Mouse (Mus musculus) C2C12 (cell line): ENCODE measurements at regions not wholly inside any gene's neighbourhood (a gene's known extent, or its start where the extent isn't known, plus 50 kb on each side); places are given as distances from the start of the nearest gene placed in this dataset.

Experiments
- H3K27me3 ChIP-seq: one replicate; pipeline ENCODE4 v1.6.1; 2011; ENCODE audit not compliant: control insufficient read depth, insufficient read depth, insufficient read length
- H3K36me3 ChIP-seq: one replicate; pipeline ENCODE4 v1.6.1; 2011; ENCODE audit not compliant: control insufficient read depth, insufficient read depth
- H3K4me3 ChIP-seq: one replicate; pipeline ENCODE4 v1.5.1; 2011; ENCODE audit warnings: mild to moderate bottlenecking, control low read depth; ENCODE audit not compliant: poor library complexity, insufficient read depth, severe bottlenecking
- H3K79me2 ChIP-seq: one replicate; pipeline ENCODE4 v1.6.1; 2011; ENCODE audit not compliant: control insufficient read depth, insufficient read depth
- H3K79me3 ChIP-seq: one replicate; pipeline ENCODE4 v1.6.1; 2011; ENCODE audit warnings: low read depth, control low read depth
- H3ac ChIP-seq: one replicate; pipeline ENCODE3; 2011; ENCODE audit warnings: low read depth; ENCODE audit not compliant: control insufficient read depth, insufficient read length
- CEBPB ChIP-seq: IDR thresholded peaks from one replicate; pipeline ENCODE4 v1.6.1; 2011; ENCODE audit warnings: low read depth, mild to moderate bottlenecking, control low read depth, moderate library complexity
- CTCF ChIP-seq: IDR thresholded peaks from one replicate; pipeline ENCODE4 v1.5.1; 2011; ENCODE audit not compliant: control insufficient read depth, insufficient read depth, insufficient read length
- FOSL1 ChIP-seq: IDR thresholded peaks from one replicate; pipeline ENCODE4 v1.8.0; 2011; ENCODE audit warnings: mild to moderate bottlenecking, low read length; ENCODE audit not compliant: poor library complexity, insufficient read depth, severe bottlenecking
- MAX ChIP-seq: IDR thresholded peaks from one replicate; pipeline ENCODE4 v1.6.1; 2011; ENCODE audit warnings: mild to moderate bottlenecking, control low read depth
- MYOD1 ChIP-seq: IDR thresholded peaks from one replicate; pipeline ENCODE4 v1.6.1; 2011; ENCODE audit warnings: low read depth; ENCODE audit not compliant: control insufficient read depth, insufficient read length
- MYOG ChIP-seq: IDR thresholded peaks from one replicate; pipeline ENCODE4 v1.6.1; 2011; ENCODE audit not compliant: control insufficient read depth, insufficient read length; ENCODE audit errors: extremely low read depth
- USF1 ChIP-seq: IDR thresholded peaks from one replicate; pipeline ENCODE4 v1.6.1; 2011; ENCODE audit warnings: low read depth, mild to moderate bottlenecking, control low read depth, moderate library complexity

GRCm38 (mm10) chr8:89914076-89914475 is 434.1 kb downstream of the Tox3 start:
- Histone ChIP-seq H3K79me2 (no peaks in the 10 kb centered on the region), H3K36me3 (no peaks in the 10 kb centered on the region), H3ac (no peak overlapping the region), H3K79me3 (no peaks in the 10 kb centered on the region), H3K27me3 (no peaks in the 10 kb centered on the region), H3K4me3 (no peak overlapping the region)
- TF ChIP-seq MYOD1 (no peak), FOSL1 (no peak), MAX (no peak), CTCF (no peak), CEBPB (no peak), USF1 (no peak), MYOG (no peak)

GRCm38 (mm10) chr8:89906200-89906599 is 441.9 kb downstream of the Tox3 start:
- H3K79me2 ChIP-seq, result no peaks in the 10 kb centered on the region
- H3K79me3 ChIP-seq, result no peaks in the 10 kb centered on the region
- H3K27me3 ChIP-seq, result no peaks in the 10 kb centered on the region
- H3ac ChIP-seq, result no peak overlapping the region
- H3K36me3 ChIP-seq, result no peaks in the 10 kb centered on the region
- TF ChIP-seq MAX (no peak), MYOD1 (no peak), CEBPB (no peak), USF1 (no peak), CTCF (no peak), FOSL1 (no peak), MYOG (no peak)
- H3K4me3 ChIP-seq, result no peak overlapping the region

- Histone ChIP-seq H3K27me3 (no peaks in the 10 kb centered on the region), H3K79me3 (no peaks in the 10 kb centered on the region), H3K36me3 (no peaks in the 10 kb centered on the region), H3K4me3 (no peak overlapping the region), H3K79me2 (no peaks in the 10 kb centered on the region), H3ac (no peak overlapping the region)
- no peak for TF ChIP-seq USF1
- no peak for TF ChIP-seq CTCF
- TF ChIP-seq FOSL1, result no peak
- no peak for TF ChIP-seq MAX
- TF ChIP-seq CEBPB, result no peak
These were observed 442.6 kb downstream of the Tox3 start for GRCm38 (mm10) chr8:89905588-89905987.

GRCm38 (mm10) chr8:89903346-89903745 is 444.8 kb downstream of the Tox3 start:
- no peak for TF ChIP-seq CEBPB
- no peak for TF ChIP-seq USF1
- TF ChIP-seq FOSL1, result no peak
- TF ChIP-seq MAX, result no peak
- TF ChIP-seq CTCF, result no peak
- TF ChIP-seq MYOG, result no peak
- TF ChIP-seq MYOD1, result no peak
- no peaks in the 10 kb centered on the region for H3K79me2 ChIP-seq
- no peaks in the 10 kb centered on the region for H3K79me3 ChIP-seq
- H3K4me3 ChIP-seq, result no peak overlapping the region
- H3ac ChIP-seq, result no peak overlapping the region
- H3K36me3 ChIP-seq, result no peaks in the 10 kb centered on the region
- no peaks in the 10 kb centered on the region for H3K27me3 ChIP-seq

GRCm38 (mm10) chr8:89872768-89873167 is 475.4 kb downstream of the Tox3 start:
- no peak overlapping the region for H3ac ChIP-seq
- TF ChIP-seq CTCF (no peak), FOSL1 (no peak), MAX (no peak), MYOG (no peak), USF1 (no peak), MYOD1 (no peak), CEBPB (no peak)
- no peaks in the 10 kb centered on the region for H3K79me2 ChIP-seq
- H3K79me3 ChIP-seq, result no peaks in the 10 kb centered on the region
- no peaks in the 10 kb centered on the region for H3K27me3 ChIP-seq
- H3K4me3 ChIP-seq, result no peak overlapping the region
- no peaks in the 10 kb centered on the region for H3K36me3 ChIP-seq

GRCm38 (mm10) chr8:89871966-89872365 is 476.2 kb downstream of the Tox3 start:
- no peak for TF ChIP-seq FOSL1
- TF ChIP-seq CEBPB, result no peak
- TF ChIP-seq USF1, result no peak
- no peak for TF ChIP-seq CTCF
- TF ChIP-seq MYOG, result no peak
- TF ChIP-seq MYOD1, result no peak
- TF ChIP-seq MAX, result no peak
- H3K36me3 ChIP-seq, result no peaks in the 10 kb centered on the region
- no peak overlapping the region for H3K4me3 ChIP-seq
- H3ac ChIP-seq, result no peak overlapping the region
- no peaks in the 10 kb centered on the region for H3K27me3 ChIP-seq
- no peaks in the 10 kb centered on the region for H3K79me2 ChIP-seq
- no peaks in the 10 kb centered on the region for H3K79me3 ChIP-seq
